Mouse (Mus musculus) CH12.LX (cell line): ENCODE measurements around the gene Slfn14.
A peak's percentile ranks its signal among the peaks of the same experiment; 100 is the strongest.

Experiments used
- CTCF ChIP-seq, 2 experiments: IDR thresholded peaks in 1 of 2; conservative IDR thresholded peaks in 1 of 2; 2 replicates each; pipeline ENCODE4 v1.5.1; 2011 to 2012; ENCODE audit warnings: low read depth in 2 of 2, low read length in 2 of 2, improper control_type of control experiment in 1 of 2, inconsistent platforms in 1 of 2, mild to moderate bottlenecking in 1 of 2, moderate library complexity in 1 of 2
- EP300 ChIP-seq: IDR thresholded peaks from 2 replicates; pipeline ENCODE4 v1.6.1; 2011; ENCODE audit warnings: low read length, improper control_type of control experiment
- NELFE ChIP-seq: IDR thresholded peaks from 2 replicates; pipeline ENCODE4 v1.6.1; 2011; ENCODE audit warnings: low read depth, low read length, improper control_type of control experiment
- POLR2A ChIP-seq: IDR thresholded peaks from 2 replicates; pipeline ENCODE4 v1.6.1; 2011; ENCODE audit warnings: low read depth, mild to moderate bottlenecking, improper control_type of control experiment, low read length
- USF2 ChIP-seq: conservative IDR thresholded peaks from 2 replicates; pipeline ENCODE4 v1.6.1; 2011; ENCODE audit warnings: low read depth, low read length, improper control_type of control experiment
- ZC3H11A ChIP-seq: IDR thresholded peaks from 2 replicates; pipeline ENCODE4 v1.6.1; 2012; ENCODE audit warnings: low read depth, mild to moderate bottlenecking, inconsistent platforms, low read length, improper control_type of control experiment
- ZKSCAN1 ChIP-seq: IDR thresholded peaks from 2 replicates; pipeline ENCODE4 v1.6.1; 2012; ENCODE audit warnings: low read depth, inconsistent platforms, low read length, improper control_type of control experiment, borderline replicate concordance

DNA sequence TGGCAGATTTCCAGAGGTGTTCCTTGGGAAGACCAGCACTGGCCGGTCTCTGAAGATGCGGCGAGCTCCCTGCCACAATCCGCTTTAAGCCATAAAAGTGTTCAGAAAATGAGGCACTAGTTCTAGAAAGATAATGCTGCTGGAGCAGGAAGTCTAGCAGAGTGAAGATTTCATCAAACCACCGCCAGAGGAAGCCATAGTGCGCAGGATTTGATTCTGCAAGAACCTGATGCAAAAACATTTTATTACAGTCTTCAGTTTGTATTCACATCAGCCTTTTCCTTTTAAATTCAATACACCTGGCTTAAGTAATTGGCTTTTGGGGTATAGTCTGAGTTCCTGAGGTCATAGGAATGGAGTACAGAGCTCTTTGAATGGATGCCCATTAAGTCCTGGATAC lies 11.3 kb upstream of the Slfn14 start:
- TF ChIP-seq ZKSCAN1 (no peak), EP300 (no peak), POLR2A (no peak), USF2 (no peak), ZC3H11A (no peak), CTCF (conservative IDR thresholded peaks at IDR 0.05 in 1 of 2, IDR thresholded peaks at IDR 0.05 in 1 of 2; ENCODE audit: low read depth in 2 of 2, low read length in 2 of 2) (peak in 1 of 2 experiments; percentile 45; a peak in 2 of 4 replicates), NELFE (no peak)
